Mouse (Mus musculus) ES-Bruce4 (cell line): ENCODE results near the gene Zfp791.

Source experiments
- CTCF ChIP-seq: IDR thresholded peaks from one replicate; pipeline ENCODE4 v1.8.1; 2011; ENCODE audit warnings: low read depth, low read length
- EP300 ChIP-seq: IDR thresholded peaks from 2 replicates; pipeline ENCODE4 v1.6.1; 2011; ENCODE audit warnings: low read depth, low read length; ENCODE audit not compliant: insufficient read depth
- POLR2A ChIP-seq: IDR thresholded peaks from one replicate; pipeline ENCODE4 v1.8.1; 2011; ENCODE audit warnings: low read length; ENCODE audit not compliant: insufficient read depth

DNA sequence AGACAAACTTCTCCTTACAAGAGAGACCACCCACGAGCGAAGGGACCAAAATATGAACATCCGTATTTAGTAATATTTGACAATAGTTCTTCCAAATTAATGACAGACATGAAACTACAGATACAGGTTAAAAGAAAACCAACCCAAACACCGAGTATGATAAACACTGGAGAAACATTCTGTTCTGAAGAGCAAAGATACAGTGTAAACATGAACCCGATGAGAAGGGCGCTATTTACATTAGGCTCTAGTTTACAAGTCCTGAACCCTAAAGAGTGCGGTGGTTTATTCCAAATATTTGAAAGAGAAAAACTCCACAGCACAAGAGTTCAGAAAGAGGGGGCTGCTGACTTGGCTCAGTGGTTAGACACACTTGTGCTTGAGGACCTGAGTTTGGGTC lies 5.9 kb downstream of the Zfp791 start:
- TF ChIP-seq CTCF (no peak), POLR2A (no peak), EP300 (no peak)
